Mouse (Mus musculus): ENCODE results near the gene Rapgef1. TPM values are rescaled to one million over a fixed set of nuclear protein-coding genes. Genes with fewer than 3 reads are reported as not detected.

Rapgef1 gene
- total and polyA plus RNA-seq, 2 experiments from 2014 or later, result 13.7 to 94.0 TPM

DNA sequence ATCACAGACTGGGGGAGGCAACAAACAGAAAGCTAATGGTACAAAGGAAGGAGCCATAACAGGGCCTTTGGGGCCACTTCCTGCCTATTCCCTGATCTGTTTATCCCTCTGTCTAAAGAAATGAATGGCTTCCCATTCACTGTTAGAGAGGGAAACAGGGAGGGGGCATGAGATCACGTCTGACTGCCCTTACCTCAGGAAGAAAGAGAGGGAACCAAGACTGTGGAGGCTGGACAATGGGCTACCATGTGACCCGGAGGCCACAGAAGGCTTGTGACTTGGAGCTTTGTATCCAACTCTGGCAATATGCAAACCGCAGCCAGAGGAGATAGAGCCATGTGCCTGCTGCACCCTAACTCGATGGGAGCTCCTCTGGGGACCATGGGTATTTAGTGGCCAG is 164.8 kb downstream of the Rapgef1 start:
- no peak overlapping the region for H3K27ac ChIP-seq
- no peak overlapping the region for H3K4me2 ChIP-seq (ENCODE audit: low read depth, low read length)
- ATAC-seq, result no peak
- WGBS, result 69% methylated on average over 4 of the region's 4 CpGs
- H3K4me3 ChIP-seq (ENCODE audit: low read length), result no peak overlapping the region
- H3K36me3 ChIP-seq (ENCODE audit: insufficient read depth, low read length), result peaks cover 47% of the 10 kb centered on the region
- H3K27me3 ChIP-seq (ENCODE audit: insufficient read depth, low read length), result no peaks in the 10 kb centered on the region
- H3K9me3 ChIP-seq (ENCODE audit: low read length), result no peaks in the 10 kb centered on the region
- no peak for DNase-seq (ENCODE audit: low spot score)
- TF ChIP-seq CTCF (IDR thresholded peaks at IDR 0.05; ENCODE audit: low read depth), result no peak
- no peak overlapping the region for H3K9ac ChIP-seq (replicated peaks; ENCODE audit: low read length)
- H3K4me1 ChIP-seq (ENCODE audit: insufficient read depth, low read length), result no peaks in the 10 kb centered on the region

DNA sequence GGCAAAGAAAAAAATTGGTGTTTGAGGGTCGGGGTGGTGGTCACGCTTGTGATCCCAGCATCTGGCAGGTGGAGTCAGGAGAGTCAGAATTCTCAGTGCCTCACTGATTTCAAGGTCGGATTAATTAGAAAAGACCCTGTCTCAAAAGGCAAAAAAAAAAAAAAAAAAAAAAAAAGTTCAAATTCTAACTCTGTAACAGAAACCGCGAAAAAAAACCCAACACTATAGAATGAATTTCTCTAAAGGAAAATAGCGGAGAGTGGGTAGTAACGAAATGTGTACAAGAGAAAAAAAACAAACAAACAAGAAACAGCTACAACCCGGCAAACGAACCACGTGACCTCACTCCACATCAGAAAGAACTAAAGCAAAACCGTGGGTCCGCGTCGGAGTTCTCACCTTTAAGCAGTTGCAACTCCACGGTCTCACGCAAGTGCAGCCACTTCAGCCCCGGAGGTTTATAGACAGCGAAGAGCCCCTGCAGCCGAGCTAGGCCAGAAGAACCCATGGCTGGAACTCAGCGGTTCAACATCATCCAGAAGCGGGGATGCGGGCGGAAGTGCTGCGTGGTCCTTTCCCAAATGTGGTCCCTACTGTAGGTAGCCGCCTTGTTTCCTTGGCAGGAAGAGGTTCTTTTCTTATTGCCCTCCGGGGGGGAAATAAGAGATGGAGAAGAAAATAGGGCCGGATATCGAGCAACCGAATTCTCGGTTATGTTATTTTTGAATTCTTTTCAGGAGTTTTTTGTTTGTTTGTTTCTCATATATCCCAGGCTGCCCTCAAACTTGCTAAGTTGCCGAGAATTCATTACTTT is 167.8 kb downstream of the Rapgef1 start, which contains the start of gene Coq4:
Coq4 (plus strand) TSS at position 390 of the 814 bp plus-strand sequence.
- Histone ChIP-seq H3K27me3 (ENCODE audit: insufficient read depth, low read length) (no peaks in the 10 kb centered on the region), H3K4me1 (ENCODE audit: insufficient read depth, low read length) (no peaks in the 10 kb centered on the region), H3K9me3 (ENCODE audit: low read length) (no peaks in the 10 kb centered on the region), H3K36me3 (ENCODE audit: insufficient read depth, low read length) (peaks cover 42% of the 10 kb centered on the region), H3K9ac (replicated peaks; ENCODE audit: low read length) (peak within 1 kb of the TSS; percentile 64), H3K4me2 (ENCODE audit: low read depth, low read length) (peak within 1 kb of the TSS; percentile 86), H3K4me3 (ENCODE audit: low read length) (peak within 1 kb of the TSS; percentile 62), H3K27ac (peak within 1 kb of the TSS; percentile 75)
- peak; percentile 91 for ATAC-seq
- TF ChIP-seq CTCF (IDR thresholded peaks at IDR 0.05; ENCODE audit: low read depth), result no peak
- 2% methylated on average over 31 of the region's 31 CpGs for WGBS
- DNase-seq (ENCODE audit: low spot score), result peak; percentile 96

DNA sequence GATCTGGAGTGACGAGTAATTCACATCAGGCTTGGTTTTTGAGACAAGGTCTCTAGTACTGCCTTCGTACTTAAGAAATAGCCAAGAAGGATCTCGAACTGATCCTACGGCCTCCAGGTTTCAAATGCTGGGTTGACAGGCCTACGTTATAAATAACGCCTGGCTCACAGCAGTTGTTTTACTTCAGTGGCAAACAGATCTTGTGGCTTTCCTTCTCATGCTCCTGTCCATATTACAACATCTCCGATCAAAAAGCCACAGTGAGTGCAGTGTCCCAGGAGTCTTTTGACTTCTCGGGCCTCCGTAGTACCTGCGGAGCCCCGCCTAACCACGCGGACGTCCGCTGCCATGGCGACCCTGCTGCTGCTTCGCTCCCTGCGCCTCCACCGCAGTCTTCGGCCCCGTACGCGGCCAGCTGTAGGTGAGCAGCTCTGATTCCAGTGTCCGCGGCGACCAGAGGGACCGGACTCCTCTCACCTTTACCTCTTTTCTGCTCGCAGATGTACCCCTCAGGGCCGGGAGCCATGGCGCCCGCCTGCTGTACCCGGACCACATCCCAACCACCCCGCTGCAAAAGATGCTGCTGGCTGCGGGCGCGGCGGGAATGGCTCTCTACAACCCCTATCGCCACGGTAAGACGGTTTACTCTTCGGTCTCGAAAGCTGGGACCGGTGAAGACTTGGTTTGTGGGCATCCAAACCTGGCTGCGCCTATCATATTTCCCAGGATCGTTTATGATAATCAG is 168.6 kb downstream of the Rapgef1 start, which contains the start of gene Trub2:
Trub2 (minus strand) TSS at position 566 of the 745 bp plus-strand sequence.
- WGBS, result 2% methylated on average over 45 of the region's 45 CpGs
- no peaks in the 10 kb centered on the region for H3K27me3 ChIP-seq (ENCODE audit: insufficient read depth, low read length)
- peak within 1 kb of the TSS; percentile 75 for H3K27ac ChIP-seq
- ATAC-seq, result peak; percentile 79
- peaks cover 34% of the 10 kb centered on the region for H3K36me3 ChIP-seq (ENCODE audit: insufficient read depth, low read length)
- peak within 1 kb of the TSS; percentile 86 for H3K4me2 ChIP-seq (ENCODE audit: low read depth, low read length)
- peak; percentile 85 for DNase-seq (ENCODE audit: low spot score)
- H3K4me3 ChIP-seq (ENCODE audit: low read length), result peak within 1 kb of the TSS; percentile 62
- H3K4me1 ChIP-seq (ENCODE audit: insufficient read depth, low read length), result no peaks in the 10 kb centered on the region
- H3K9me3 ChIP-seq (ENCODE audit: low read length), result no peaks in the 10 kb centered on the region
- peak within 1 kb of the TSS; percentile 64 for H3K9ac ChIP-seq (replicated peaks; ENCODE audit: low read length)
- no peak for TF ChIP-seq CTCF (IDR thresholded peaks at IDR 0.05; ENCODE audit: low read depth)

Other genes with a start within 250 kb of the Rapgef1 start
- gene Gm13420, start 132.0 kb downstream of the Rapgef1 start, total RNA-seq (2014; rRNA removed), result 2.6 TPM in 1 of 2 replicates, not detected in the other
- gene Gm13420, start 132.0 kb downstream of the Rapgef1 start, polyA plus RNA-seq (2015; fragmentation: Nextera tagmentation; extraction: Ambion mirVana), result 0.33 and 0.56 TPM in 2 replicates
- not detected in 2 replicates for gene Gm13547, start 139.6 kb downstream of the Rapgef1 start, total RNA-seq (2014; rRNA removed)
- 0.48 and 0.59 TPM in 2 replicates for gene Gm13547, start 139.6 kb downstream of the Rapgef1 start, polyA plus RNA-seq (2015; fragmentation: Nextera tagmentation; extraction: Ambion mirVana)
- 52.0 and 58.2 TPM in 2 replicates for gene Coq4, start 167.8 kb downstream of the Rapgef1 start, total RNA-seq (2014; rRNA removed)
- gene Coq4, start 167.8 kb downstream of the Rapgef1 start, polyA plus RNA-seq (2015; fragmentation: Nextera tagmentation; extraction: Ambion mirVana), result 32.5 and 35.8 TPM in 2 replicates
- 47.4 and 49.9 TPM in 2 replicates for gene Trub2, start 168.8 kb downstream of the Rapgef1 start, total RNA-seq (2014; rRNA removed)
- gene Trub2, start 168.8 kb downstream of the Rapgef1 start, polyA plus RNA-seq (2015; fragmentation: Nextera tagmentation; extraction: Ambion mirVana), result 32.5 and 34.2 TPM in 2 replicates
- 139 TPM in 2 replicates for gene Slc27a4, start 182.9 kb downstream of the Rapgef1 start, total RNA-seq (2014; rRNA removed)
- gene Slc27a4, start 182.9 kb downstream of the Rapgef1 start, polyA plus RNA-seq (2015; fragmentation: Nextera tagmentation; extraction: Ambion mirVana), result 43.4 and 46.4 TPM in 2 replicates
- gene Urm1, start 200.4 kb downstream of the Rapgef1 start, total RNA-seq (2014; rRNA removed), result 46.1 and 70.7 TPM in 2 replicates
- 28.7 and 29.3 TPM in 2 replicates for gene Urm1, start 200.4 kb downstream of the Rapgef1 start, polyA plus RNA-seq (2015; fragmentation: Nextera tagmentation; extraction: Ambion mirVana)
- gene Cercam, start 249.4 kb downstream of the Rapgef1 start, total RNA-seq (2014; rRNA removed), result 32.5 and 37.7 TPM in 2 replicates
- 17.8 and 20.6 TPM in 2 replicates for gene Cercam, start 249.4 kb downstream of the Rapgef1 start, polyA plus RNA-seq (2015; fragmentation: Nextera tagmentation; extraction: Ambion mirVana)